Comparison of ENCODE assay signal across 8 mouse cellular contexts in genomic region chr7:63896276-63896967, GRCm38 (mm10). TPM values are rescaled to one million over a fixed set of nuclear protein-coding genes. Genes with fewer than 3 reads are reported as not detected.
DNase-seq lines count a peak whose midpoint lies in the region; ATAC-seq and TF ChIP-seq lines count a peak whose summit lies in the region.

No protein-coding gene starts in this region.

- TF ChIP-seq EP300 in heart, postnatal 0 days (IDR thresholded peaks at IDR 0.05; ENCODE audit: low read depth): no peak

- 0 out of 2 replicates have a peak, but pooled peaks cover 2% of the 10 kb centered on the region for H3K36me3 ChIP-seq in heart, postnatal 0 days (replicated peaks; ENCODE audit: control insufficient read depth, insufficient read depth, low read length)
- H3K36me3 ChIP-seq in midbrain, embryonic 10.5 days: peaks cover 4% of the 10 kb centered on the region

- peak overlapping the region; percentile 98 for H3K27ac ChIP-seq in left cerebral cortex, adult 2 months
- H3K27ac ChIP-seq in cortical plate, adult 2 months (ENCODE audit: insufficient read depth, low read length): peak overlapping the region; percentile 97
- H3K27ac ChIP-seq in heart, postnatal 0 days (ENCODE audit: low read depth): peak overlapping the region; percentile 99
- peak overlapping the region; percentile 76 for H3K27ac ChIP-seq in midbrain, embryonic 10.5 days (replicated peaks)

- no peak for TF ChIP-seq CTCF in left cerebral cortex, adult 2 months (IDR thresholded peaks at IDR 0.05)
- no peak; the same call in 1 of the 2 replicates for TF ChIP-seq CTCF in cortical plate, adult 2 months (IDR thresholded peaks at IDR 0.05; ENCODE audit: extremely low read depth, insufficient read depth, low read length)
- TF ChIP-seq CTCF in heart, postnatal 0 days (IDR thresholded peaks at IDR 0.05; ENCODE audit: low read depth): no peak

- H3K9me3 ChIP-seq in heart, postnatal 0 days (replicated peaks; ENCODE audit: control insufficient read depth, low read length): no peaks in the 10 kb centered on the region
- H3K9me3 ChIP-seq in midbrain, embryonic 10.5 days (replicated peaks): no peaks in the 10 kb centered on the region

- H3K4me2 ChIP-seq in heart, postnatal 0 days (ENCODE audit: low read depth, low read length): peak overlapping the region; percentile 63

- intact Hi-C loops in left cerebral cortex, adult 2 months (cut with DNase I): loop anchor here (1.0 to 2.0 kb wide), 3 partner anchors 16 to 141 kb away; no protein-coding TSS in a partner anchor
- intact Hi-C loops in left cerebral cortex, postnatal 14 days (cut with DNase I): loop anchor here (2.0 kb wide), 1 partner anchor 42 kb away; the partner anchor contains the start of gene Klf13
- intact Hi-C loops in gastrocnemius, postnatal 36 days (cut with DNase I): loop anchor here (2.0 to 5.0 kb wide), 2 partner anchors 28 to 41 kb away; partner anchors contain the start of gene Klf13

- peak overlapping the region; percentile 40 for H3K4me3 ChIP-seq in left cerebral cortex, adult 2 months
- no peak overlapping the region; the same call in 1 of the 2 replicates for H3K4me3 ChIP-seq in cortical plate, adult 2 months (ENCODE audit: insufficient read depth, low read length)
- peak overlapping the region; percentile 27 for H3K4me3 ChIP-seq in heart, postnatal 0 days (ENCODE audit: low read depth, low read length)
- H3K4me3 ChIP-seq in midbrain, embryonic 10.5 days: peak overlapping the region; percentile 50

- TF ChIP-seq POLR2A in cortical plate, adult 2 months (IDR thresholded peaks at IDR 0.05; ENCODE audit: extremely low read depth, insufficient read depth, low read length): no peak

- H3K4me1 ChIP-seq in cortical plate, adult 2 months (ENCODE audit: control insufficient read depth, insufficient read depth, low read length): peaks cover 27% of the 10 kb centered on the region
- H3K4me1 ChIP-seq in heart, postnatal 0 days (ENCODE audit: control insufficient read depth, insufficient read depth): peaks cover 40% of the 10 kb centered on the region
- peaks cover 31% of the 10 kb centered on the region for H3K4me1 ChIP-seq in midbrain, embryonic 10.5 days

- ATAC-seq in heart, postnatal 0 days (ENCODE audit: insufficient read depth, low read depth): peak; percentile 8; the same call in 1 of the 2 replicates

- peak overlapping the region; percentile 34 for H3K9ac ChIP-seq in heart, postnatal 0 days (replicated peaks; ENCODE audit: low read depth, low read length)

- 20% methylated on average over 16 of the region's 17 CpGs for WGBS in heart, postnatal 0 days
- WGBS in midbrain, embryonic 10.5 days: 22% methylated on average over 17 of the region's 17 CpGs

- H3K27me3 ChIP-seq in heart, postnatal 0 days (ENCODE audit: control insufficient read depth, insufficient read depth, low read length): no peaks in the 10 kb centered on the region
- H3K27me3 ChIP-seq in midbrain, embryonic 10.5 days (ENCODE audit: low read depth, poor library complexity, severe bottlenecking): 0 out of 2 replicates have a peak, but pooled peaks cover 4% of the 10 kb centered on the region

- no peak for DNase-seq in left cerebral cortex, adult 2 months (ENCODE audit: extremely low spot score in 1 of 2, low spot score in 2 of 2)
- DNase-seq in left cerebral cortex, postnatal 14 days (ENCODE audit: low spot score in 2 of 2): no peak
- no peak for DNase-seq in heart, postnatal 0 days (ENCODE audit: low spot score)
- DNase-seq in midbrain, embryonic 10.5 days (ENCODE audit: low spot score): no peak
- no peak for DNase-seq in right cerebral cortex, postnatal 4 days
- DNase-seq in urinary bladder, postnatal 14 days (ENCODE audit: low spot score): no peak
- no peak for DNase-seq in gastrocnemius, postnatal 36 days

RNA-seq across cellular contexts. Expression of gene E030018B13Rik, which starts 20.2 kb away (rescaled TPM):
- total RNA-seq in left cerebral cortex, adult 2 months (2021): not detected
- not detected for total RNA-seq in left cerebral cortex, postnatal 14 days (2021)
- polyA plus RNA-seq in cortical plate, adult 2 months (2012; rRNA removed): not detected in 2 replicates
- total RNA-seq in heart, postnatal 0 days (2014; rRNA removed; ENCODE audit: low replicate concordance): not detected in 2 replicates
- polyA plus RNA-seq in heart, postnatal 0 days (2015; fragmentation: Nextera tagmentation; extraction: Ambion mirVana): 0.11 and 0.15 TPM in 2 replicates
- polyA plus RNA-seq in midbrain, embryonic 10.5 days (2016; fragmentation: Nextera tagmentation; extraction: Ambion mirVana): not detected in 2 replicates
- total RNA-seq in gastrocnemius, postnatal 36 days (2021): not detected

RNA-seq across cellular contexts. Expression of gene Klf13, which starts 42.3 kb away (rescaled TPM):
- 100 to 1,000 TPM; 179 to 199 TPM for total RNA-seq in left cerebral cortex, adult 2 months (2021)
- 100 to 1,000 TPM; 168 to 175 TPM for total RNA-seq in left cerebral cortex, postnatal 14 days (2021)
- polyA plus RNA-seq in cortical plate, adult 2 months (2012; rRNA removed): 59.6 and 64.2 TPM in 2 replicates
- 40.7 and 47.4 TPM in 2 replicates for total RNA-seq in heart, postnatal 0 days (2014; rRNA removed; ENCODE audit: low replicate concordance)
- polyA plus RNA-seq in heart, postnatal 0 days (2015; fragmentation: Nextera tagmentation; extraction: Ambion mirVana): 26.0 and 26.5 TPM in 2 replicates
- polyA plus RNA-seq in midbrain, embryonic 10.5 days (2016; fragmentation: Nextera tagmentation; extraction: Ambion mirVana): 29.6 and 34.1 TPM in 2 replicates
- total RNA-seq in gastrocnemius, postnatal 36 days (2021): 10 to 100 TPM; 42.3 to 47.7 TPM
